In the genomic region with DNA sequence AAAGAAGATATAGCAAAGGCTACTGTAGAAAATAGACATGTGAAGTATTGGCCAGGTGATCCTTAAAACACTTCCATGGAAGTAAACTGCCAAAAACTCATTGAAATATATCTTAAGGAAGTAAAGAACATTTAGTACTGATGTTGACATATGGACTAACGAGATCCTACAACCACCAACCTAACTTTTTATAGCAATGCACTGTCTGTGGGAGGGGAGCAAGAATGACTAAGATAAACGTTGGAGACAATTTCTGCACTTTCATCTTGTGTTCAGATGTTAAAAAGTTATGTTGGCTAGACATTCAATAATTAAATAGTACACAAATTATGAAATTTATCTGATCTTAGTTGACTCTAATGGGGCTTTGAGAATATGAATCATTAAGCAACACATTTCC, we compare ENCODE assay signal across 16 mouse cellular contexts.
"Had no signal": no experiment of that assay in that cellular context is flagged by ENCODE, and none has a peak within 500 bp of the region (broad histone marks: within the 10 kb centered on the region; RNA-seq: fewer than 3 reads in every experiment).

No protein-coding gene starts in this region.

- ATAC-seq: hindbrain, postnatal 0 days; intestine, embryonic 16.5 days had no signal

- DNase-seq: gastrocnemius, postnatal 14 days; gastrocnemius, postnatal 36 days; heart, adult 11 months; heart, adult 2 months; heart, postnatal 14 days; heart, postnatal 36 days; kidney, adult 11 months; kidney, adult 2 months; kidney, adult 9 months; kidney, postnatal 14 days; kidney, postnatal 36 days; layer of hippocampus, adult 9-11 months; layer of hippocampus, postnatal 36 days; left cerebral cortex, postnatal 4 days had no signal
